Mouse (Mus musculus) left cerebral cortex, adult 9 months (tissue): Measurements from ENCODE around the gene Dlgap3.

Experiments used
- DNase-seq, 2 experiments: peaks; one replicate each; pipeline ENCODE4 v3.0.0; 2022; ENCODE audit warnings: low spot score in 2 of 2

The Dlgap3 gene

DNA sequence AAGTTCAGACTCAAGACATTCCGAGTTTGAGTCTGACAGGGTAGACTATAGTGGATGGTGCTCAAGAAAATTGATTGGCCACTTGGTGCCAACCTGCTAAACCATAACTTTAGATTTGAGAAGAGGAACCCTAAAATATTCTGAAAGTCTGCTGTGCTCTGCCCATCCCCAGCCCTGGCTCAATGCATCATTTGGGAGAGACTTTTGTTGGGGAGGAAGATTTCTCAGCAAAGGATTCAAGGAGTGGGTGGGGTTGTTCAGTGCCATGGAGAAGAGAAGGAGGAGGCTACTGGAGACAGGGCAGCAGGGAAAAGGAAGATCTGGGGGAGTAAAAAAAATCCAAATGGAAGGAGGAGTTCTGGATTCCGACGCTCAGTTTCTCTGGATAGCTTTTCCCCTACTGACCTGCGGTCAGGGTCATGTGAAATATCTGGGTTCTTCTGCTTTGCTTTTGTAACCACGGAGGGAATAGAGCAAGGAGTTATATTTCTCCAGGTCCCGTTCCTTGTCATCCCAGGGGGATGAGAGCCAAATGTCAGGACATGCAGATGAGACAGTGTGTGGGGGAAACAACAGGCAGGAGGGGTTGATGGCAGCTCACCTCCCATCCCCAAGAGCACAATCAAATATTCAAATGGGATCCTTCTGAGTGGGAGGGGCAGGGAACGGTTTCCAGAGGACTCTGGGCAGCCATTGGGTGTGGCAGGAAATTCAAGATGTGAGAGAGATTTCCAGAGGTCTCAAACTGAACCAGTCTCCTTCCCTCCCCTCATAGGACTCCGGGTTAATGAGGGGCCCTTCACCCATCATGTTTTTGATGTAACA is 5.3 kb downstream of the Dlgap3 start:
- peak in 1 of 2 experiments; percentile 72 for DNase-seq

GRCm38 (mm10) chr4:127174900-127175278 is 5.9 kb downstream of the Dlgap3 start:
- DNase-seq, result peak; percentile 76 to 78

DNA sequence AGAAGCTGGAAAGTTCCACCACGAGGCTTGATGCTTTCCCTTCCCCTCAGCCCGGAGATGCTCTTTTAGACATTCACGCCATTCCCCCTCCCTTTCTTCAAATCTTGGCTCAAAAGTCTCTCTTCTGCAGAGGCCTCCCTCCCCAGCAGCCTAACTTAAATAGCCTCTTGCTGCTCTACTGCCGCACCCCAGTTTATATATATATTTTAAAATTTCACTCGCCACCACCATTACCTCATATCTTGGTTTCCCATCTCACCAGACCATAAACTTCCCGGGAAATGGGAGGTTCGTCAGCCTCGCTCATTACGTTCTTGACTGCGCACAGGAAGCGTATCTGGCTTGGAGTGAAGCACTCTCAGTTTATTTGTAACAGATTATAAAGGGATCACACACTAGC is 9.0 kb downstream of the Dlgap3 start:
- DNase-seq, result peak in 1 of 2 experiments; percentile 65

- peak in 1 of 2 experiments; percentile 66 for DNase-seq
These were observed 9.7 kb downstream of the Dlgap3 start for GRCm38 (mm10) chr4:127178671-127179070.

DNA sequence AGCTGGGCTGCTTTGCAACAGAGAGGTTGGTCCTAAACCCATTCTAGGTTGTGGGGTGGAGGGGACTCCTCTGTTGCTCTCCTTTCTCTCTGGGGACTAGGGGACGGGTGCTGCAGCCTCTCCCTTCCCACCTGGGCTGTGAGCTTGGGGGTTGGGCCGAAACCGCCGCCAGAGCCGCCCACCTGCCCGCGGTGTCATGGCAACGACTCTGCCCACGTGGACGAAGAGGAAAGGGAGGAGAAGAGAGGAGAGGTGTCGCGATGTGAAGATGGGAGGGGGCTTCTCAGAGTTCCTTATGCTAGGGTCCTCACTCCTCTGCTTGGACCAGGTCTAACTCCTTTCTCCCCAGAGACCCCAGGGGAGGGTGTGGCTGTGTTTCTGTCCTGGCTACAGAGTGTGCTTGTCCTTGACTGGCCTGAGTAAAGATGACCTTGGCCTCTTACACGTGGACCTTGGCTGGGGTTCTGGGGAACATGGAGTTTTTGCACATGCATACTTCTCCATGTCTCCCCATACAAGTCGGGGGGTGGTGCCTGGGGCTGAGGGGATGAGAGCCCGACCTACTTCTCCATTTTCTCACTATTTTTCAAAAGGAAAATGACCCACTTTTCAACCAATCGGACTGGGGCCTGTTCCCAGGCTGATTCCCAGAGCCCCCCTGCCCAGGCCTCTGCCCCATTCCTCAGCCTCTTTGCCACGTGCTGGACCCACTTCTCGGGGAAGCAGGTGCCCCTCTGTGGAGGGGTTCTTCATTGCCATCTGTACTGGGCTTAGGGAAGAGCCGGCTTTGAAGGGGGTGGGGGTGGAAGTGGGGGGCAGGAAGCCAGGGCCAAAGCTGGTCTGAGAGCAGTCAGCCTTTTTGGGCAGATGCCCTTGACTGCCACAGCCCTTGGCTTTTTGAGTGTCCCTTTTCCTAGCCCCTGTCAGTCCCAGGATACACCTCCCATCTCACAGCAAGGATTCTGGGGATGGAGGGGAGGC is 10.8 kb downstream of the Dlgap3 start:
- DNase-seq, result peak in 1 of 2 experiments; percentile 71

- no peak for DNase-seq
These were observed 11.4 kb downstream of the Dlgap3 start for GRCm38 (mm10) chr4:127180450-127180840.

DNA sequence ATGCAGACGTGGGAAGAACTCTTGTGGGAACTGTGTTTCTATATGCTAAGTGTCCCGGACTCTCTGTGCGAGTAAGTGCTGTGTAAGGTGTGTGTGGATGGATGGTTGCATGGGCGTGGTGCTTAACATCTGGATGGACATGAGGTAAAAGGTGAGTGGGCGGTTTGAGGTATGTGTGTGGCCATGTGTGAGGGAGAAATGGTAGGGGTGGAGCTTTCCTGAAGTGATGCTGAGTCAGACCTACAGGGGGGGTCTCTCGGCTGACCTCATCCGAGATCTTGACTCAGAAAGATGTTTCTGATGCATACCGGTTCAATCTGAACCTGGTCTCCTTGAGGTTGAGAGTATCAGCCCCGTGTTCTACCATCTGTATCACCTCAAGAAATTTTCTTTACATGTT is 12.0 kb downstream of the Dlgap3 start:
- no peak for DNase-seq

DNA sequence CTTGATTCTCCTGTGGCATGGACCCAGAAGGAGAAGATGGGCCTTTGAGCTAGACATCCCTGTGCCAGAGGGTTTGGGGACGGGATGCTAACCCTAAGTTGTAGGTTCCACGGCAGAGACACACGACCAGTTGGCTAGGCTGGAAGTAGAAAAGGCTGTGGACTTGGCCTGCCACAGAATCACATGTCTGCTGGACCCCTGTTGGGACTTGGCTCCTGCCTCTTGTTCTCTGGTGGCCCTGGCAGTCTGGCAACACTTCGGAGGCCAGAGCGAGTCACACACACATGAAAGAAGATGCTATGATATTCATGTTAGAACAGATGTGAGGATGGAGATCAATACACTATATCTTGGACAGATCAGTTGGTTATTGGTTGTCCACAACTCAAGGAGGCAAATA is 14.9 kb downstream of the Dlgap3 start:
- no peak for DNase-seq

GRCm38 (mm10) chr4:127190921-127191320 is 21.9 kb downstream of the Dlgap3 start:
- DNase-seq, result no peak

GRCm38 (mm10) chr4:127192704-127193103 is 23.7 kb downstream of the Dlgap3 start:
- no peak for DNase-seq

GRCm38 (mm10) chr4:127193378-127194155 is 24.6 kb downstream of the Dlgap3 start:
- no peak for DNase-seq

GRCm38 (mm10) chr4:127194477-127195269 is 25.7 kb downstream of the Dlgap3 start:
- no peak for DNase-seq

- no peak for DNase-seq
These were observed 29.6 kb downstream of the Dlgap3 start for GRCm38 (mm10) chr4:127198609-127199008.

DNA sequence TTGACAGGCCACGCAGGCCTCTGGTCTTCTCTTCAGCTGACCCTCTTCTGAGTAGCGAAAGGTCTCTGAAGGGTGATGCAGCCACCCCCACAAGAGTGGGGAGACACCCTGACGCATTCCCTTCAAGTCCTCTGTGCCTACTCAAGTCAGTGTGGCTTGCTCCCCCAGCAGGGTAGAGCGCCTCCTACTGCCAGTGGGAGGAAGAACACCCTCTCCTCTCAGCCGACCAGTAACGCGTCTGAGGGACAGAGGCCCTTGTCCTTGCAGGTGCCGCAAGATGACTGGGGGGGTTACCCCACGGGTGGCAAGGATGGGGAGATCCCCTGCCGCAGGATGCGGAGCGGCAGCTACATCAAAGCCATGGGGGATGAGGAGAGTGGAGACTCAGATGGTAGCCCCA is 30.4 kb downstream of the Dlgap3 start:
- no peak for DNase-seq

DNA sequence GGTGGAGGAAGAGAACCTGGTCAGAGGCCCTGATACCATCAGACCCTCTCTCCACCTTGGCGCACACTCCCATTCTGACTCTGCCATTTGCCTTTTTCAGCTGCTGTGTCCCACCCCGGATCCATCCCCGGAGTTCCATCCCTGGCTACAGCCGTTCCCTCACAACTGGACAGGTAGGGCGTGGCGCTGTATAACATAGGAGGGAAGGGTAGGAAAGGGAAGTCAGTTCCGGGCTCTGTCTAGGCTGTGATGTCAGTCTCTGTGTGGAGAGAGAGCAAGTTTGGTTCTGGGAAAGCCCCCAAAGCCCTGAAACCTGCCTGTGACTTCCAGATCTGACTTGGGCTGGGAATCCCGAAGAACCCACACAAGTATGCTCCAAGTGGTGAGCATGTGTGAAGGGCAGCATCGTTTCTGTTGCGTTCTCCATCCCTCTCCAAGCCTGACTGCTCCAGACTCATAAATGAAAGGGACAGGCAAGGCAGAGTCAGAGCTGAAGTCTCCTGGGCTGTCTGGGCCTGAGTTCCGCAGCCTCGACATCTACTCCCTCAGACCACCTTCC is 31.2 kb downstream of the Dlgap3 start:
- DNase-seq, result no peak

GRCm38 (mm10) chr4:127200769-127201617 is 32.0 kb downstream of the Dlgap3 start:
- DNase-seq, result no peak

GRCm38 (mm10) chr4:127203081-127203480 is 34.1 kb downstream of the Dlgap3 start:
- no peak for DNase-seq

DNA sequence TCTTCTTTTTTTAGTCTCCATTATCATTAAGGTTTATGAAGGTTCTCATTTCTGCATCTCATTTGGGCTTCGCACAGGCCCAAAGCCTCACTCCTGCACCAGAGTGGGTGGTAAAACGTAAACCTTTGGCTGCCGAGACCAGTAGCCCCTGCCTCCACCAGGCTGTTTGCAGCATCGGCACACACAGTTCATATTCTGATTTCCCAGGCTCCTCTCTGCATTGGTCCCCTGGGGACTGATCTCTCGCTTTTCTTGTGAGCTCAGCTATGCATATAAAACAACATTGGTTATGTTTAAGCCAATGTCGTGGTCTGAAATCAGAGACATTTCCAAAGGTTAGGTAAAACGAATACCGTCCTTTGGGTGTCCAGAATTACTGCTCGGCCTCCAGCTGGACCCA is 42.3 kb downstream of the Dlgap3 start:
- no peak for DNase-seq

DNA sequence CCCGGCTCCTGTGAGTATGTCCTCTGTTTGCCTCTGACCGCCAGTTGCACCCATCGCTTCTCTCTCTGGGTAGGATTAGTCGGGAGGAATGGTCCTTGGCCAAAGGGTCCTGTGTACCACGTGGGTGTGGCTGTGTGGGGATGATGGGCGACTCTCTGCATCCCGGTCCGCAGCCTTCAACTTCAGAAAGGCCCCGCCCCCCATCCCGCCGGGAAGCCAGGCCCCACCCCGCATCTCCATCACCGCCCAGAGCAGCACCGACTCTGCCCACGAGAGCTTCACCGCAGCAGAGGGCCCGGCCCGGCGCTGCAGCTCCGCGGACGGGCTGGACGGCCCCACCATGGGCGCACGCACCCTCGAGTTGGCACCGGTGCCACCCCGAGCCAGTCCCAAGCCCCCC is 45.5 kb downstream of the Dlgap3 start:
- no peak for DNase-seq

DNA sequence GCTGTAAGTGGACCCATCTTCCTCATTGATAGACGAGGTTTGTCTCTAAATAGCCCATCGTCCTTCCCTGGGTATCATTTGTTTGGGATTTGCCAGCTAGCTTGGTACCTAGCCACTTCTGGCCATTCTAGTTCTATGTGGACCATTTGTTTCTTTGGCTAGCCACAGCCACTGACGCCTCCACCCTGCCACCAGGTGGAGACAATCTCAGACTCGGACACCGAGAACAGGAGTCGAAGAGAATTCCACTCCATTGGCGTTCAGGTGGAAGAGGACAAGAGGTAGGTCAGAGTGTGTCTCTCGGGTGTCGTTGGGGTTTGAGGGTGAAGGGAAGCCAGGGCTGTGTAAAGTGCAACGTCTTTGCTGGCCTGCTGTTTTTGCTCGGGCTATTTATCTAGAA is 46.1 kb downstream of the Dlgap3 start:
- peak in 1 of 2 experiments; percentile 44 for DNase-seq
